Mouse (Mus musculus): ENCODE results near the gene Kat2a. TPM values are rescaled to one million over a fixed set of nuclear protein-coding genes. Genes with fewer than 3 reads are reported as not detected.

The Kat2a gene
- polyA plus RNA-seq, 1 experiment from 2014 or later, result 20.9 TPM

DNA sequence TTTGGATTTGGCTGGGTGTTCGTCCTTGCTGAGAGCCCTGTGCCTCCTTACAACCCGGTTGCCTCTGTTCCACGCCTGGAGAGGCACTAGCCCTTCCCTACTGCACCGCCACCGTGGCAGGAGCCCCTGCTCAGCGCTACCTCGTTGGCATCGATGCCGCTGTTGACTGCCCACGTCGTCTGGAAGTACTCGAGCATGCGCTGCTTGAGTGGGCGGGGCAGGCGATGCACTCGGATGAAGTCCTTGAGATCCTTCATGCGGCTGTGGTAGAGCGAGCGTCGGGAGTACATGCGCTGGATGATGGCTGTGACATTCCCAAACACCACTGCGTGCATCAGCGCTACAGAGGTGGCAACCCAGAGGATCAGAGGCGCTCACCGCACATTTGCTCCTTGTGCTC is 37.2 kb upstream of the Kat2a start:
- no peak overlapping the region for H3K9ac ChIP-seq
- no peak for DNase-seq
- H3K9me3 ChIP-seq (replicated peaks), result no peaks in the 10 kb centered on the region
- ATAC-seq (ENCODE audit: low read depth), result no peak
- H3K4me2 ChIP-seq, result no peak overlapping the region
- peaks cover 23% of the 10 kb centered on the region for H3K4me1 ChIP-seq (replicated peaks)
- WGBS (ENCODE audit: insufficient replicate concordance), result 32% methylated on average over 25 of the region's 25 CpGs
- no peak overlapping the region for H3K4me3 ChIP-seq (replicated peaks)
- H3K36me3 ChIP-seq, result no peaks in the 10 kb centered on the region
- peaks cover 71% of the 10 kb centered on the region for H3K27me3 ChIP-seq
- no peak overlapping the region for H3K27ac ChIP-seq

- Histone ChIP-seq H3K4me2 (no peak overlapping the region), H3K4me1 (replicated peaks) (peaks cover 23% of the 10 kb centered on the region), H3K4me3 (replicated peaks) (no peak overlapping the region), H3K9me3 (replicated peaks) (no peaks in the 10 kb centered on the region), H3K27ac (no peak overlapping the region), H3K27me3 (peaks cover 67% of the 10 kb centered on the region), H3K36me3 (no peaks in the 10 kb centered on the region), H3K9ac (no peak overlapping the region)
- ATAC-seq (ENCODE audit: low read depth) (no peak), DNase-seq (no peak)
- 35% methylated on average over 4 of the region's 4 CpGs for WGBS (ENCODE audit: insufficient replicate concordance)
Measured at GRCm38 (mm10) chr11:100748620-100749019, 36.4 kb upstream of the Kat2a start.

DNA sequence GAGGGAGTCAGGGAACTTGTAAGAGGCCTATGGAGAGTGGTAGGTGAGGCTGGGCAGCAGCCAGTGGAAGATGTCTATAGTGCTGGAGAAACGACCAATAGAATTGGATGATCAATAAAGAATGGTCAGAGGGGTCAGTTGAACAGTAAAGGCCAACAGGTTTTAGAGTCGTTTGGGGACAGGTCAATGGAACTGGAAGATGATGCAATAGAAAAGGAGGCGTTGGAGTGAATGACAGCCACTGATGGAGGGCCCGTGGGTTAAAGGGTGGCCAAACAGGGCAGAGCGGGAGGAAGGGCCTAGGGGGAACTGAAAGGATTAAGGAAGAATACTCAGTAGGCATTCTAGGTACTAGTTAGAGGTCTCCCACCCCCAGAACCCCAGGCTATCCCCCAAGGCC is 34.8 kb upstream of the Kat2a start:
- Histone ChIP-seq H3K36me3 (no peaks in the 10 kb centered on the region), H3K9me3 (replicated peaks) (no peaks in the 10 kb centered on the region), H3K27me3 (peaks cover 56% of the 10 kb centered on the region), H3K4me1 (replicated peaks) (peaks cover 23% of the 10 kb centered on the region), H3K9ac (no peak overlapping the region), H3K27ac (no peak overlapping the region), H3K4me2 (no peak overlapping the region), H3K4me3 (replicated peaks) (no peak overlapping the region)
- DNase-seq (no peak), ATAC-seq (ENCODE audit: low read depth) (peak; percentile 58)
- WGBS (ENCODE audit: insufficient replicate concordance), result 50% methylated on average over 5 of the region's 5 CpGs

DNA sequence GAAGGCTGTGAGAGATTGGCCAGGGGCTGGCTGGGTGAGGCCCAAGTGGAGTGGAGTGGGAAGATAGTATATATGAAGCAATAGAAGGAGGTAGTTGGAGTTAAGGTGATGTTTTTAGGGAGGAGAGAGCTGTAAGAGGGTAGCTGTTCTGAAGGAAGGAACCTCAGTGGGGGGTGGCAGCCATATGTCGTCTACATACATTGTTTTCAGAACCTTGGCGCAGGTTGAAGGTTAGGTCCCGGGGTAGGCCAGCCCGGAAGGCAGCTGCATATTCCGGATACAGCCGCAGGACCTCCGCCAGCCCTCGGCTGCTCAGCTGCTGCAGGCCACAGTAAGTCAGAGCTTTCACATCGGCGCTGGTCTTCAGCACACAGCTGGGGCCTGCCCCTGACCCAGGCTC is 34.3 kb upstream of the Kat2a start:
- no peak overlapping the region for H3K27ac ChIP-seq

DNA sequence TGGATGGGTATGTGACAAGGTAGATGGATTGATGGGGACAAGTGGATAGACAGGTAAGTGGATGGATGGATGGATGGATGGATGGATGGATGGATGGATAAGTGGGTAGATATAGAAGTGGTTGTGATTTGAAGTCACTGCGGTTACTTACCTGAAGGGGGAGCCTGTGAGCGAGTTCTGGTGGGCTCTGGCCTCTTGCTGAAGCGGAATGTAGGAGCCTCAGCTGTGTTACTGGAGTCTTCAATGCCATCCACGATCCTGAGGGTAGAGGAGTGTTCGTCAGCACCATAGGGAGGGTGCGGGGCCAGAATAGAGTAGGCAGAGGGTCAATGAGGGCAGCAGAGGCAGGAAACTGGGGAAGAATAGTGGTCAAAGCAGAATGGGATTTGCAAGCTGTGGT is 32.8 kb upstream of the Kat2a start:
- no peak overlapping the region for H3K9ac ChIP-seq
- peaks cover 45% of the 10 kb centered on the region for H3K27me3 ChIP-seq
- H3K4me1 ChIP-seq (replicated peaks), result peaks cover 24% of the 10 kb centered on the region
- H3K9me3 ChIP-seq (replicated peaks), result no peaks in the 10 kb centered on the region
- H3K4me3 ChIP-seq (replicated peaks), result no peak overlapping the region
- H3K27ac ChIP-seq, result no peak overlapping the region
- peak; percentile 38 for DNase-seq
- no peak for ATAC-seq (ENCODE audit: low read depth)
- H3K36me3 ChIP-seq, result no peaks in the 10 kb centered on the region
- no peak overlapping the region for H3K4me2 ChIP-seq
- 14% methylated on average over 6 of the region's 6 CpGs for WGBS (ENCODE audit: insufficient replicate concordance)

More for the DNA sequence above, 34.3 kb upstream of the Kat2a start:
- Histone ChIP-seq H3K4me3 (replicated peaks) (no peak overlapping the region), H3K27me3 (peaks cover 50% of the 10 kb centered on the region), H3K9me3 (replicated peaks) (no peaks in the 10 kb centered on the region), H3K4me2 (no peak overlapping the region), H3K9ac (no peak overlapping the region), H3K36me3 (no peaks in the 10 kb centered on the region), H3K4me1 (replicated peaks) (peaks cover 23% of the 10 kb centered on the region)
- no peak for ATAC-seq (ENCODE audit: low read depth)
- DNase-seq, result no peak
- WGBS (ENCODE audit: insufficient replicate concordance), result 78% methylated on average over 10 of the region's 10 CpGs

- no peak overlapping the region for H3K9ac ChIP-seq
- peaks cover 31% of the 10 kb centered on the region for H3K4me1 ChIP-seq (replicated peaks)
- 71% methylated on average over 6 of the region's 6 CpGs for WGBS (ENCODE audit: insufficient replicate concordance)
- no peak overlapping the region for H3K27ac ChIP-seq
- DNase-seq, result no peak
- H3K4me2 ChIP-seq, result no peak overlapping the region
- H3K9me3 ChIP-seq (replicated peaks), result no peaks in the 10 kb centered on the region
- peaks cover 12% of the 10 kb centered on the region; the same call in 1 of the 2 replicates for H3K27me3 ChIP-seq
- H3K36me3 ChIP-seq, result no peaks in the 10 kb centered on the region
- ATAC-seq (ENCODE audit: low read depth), result no peak
- H3K4me3 ChIP-seq (replicated peaks), result no peak overlapping the region
Measured at GRCm38 (mm10) chr11:100741348-100741747, 29.1 kb upstream of the Kat2a start.

GRCm38 (mm10) chr11:100738749-100739148 is 26.5 kb upstream of the Kat2a start:
- 24% methylated on average over 5 of the region's 5 CpGs for WGBS (ENCODE audit: insufficient replicate concordance)
- Histone ChIP-seq H3K9ac (peak overlapping the region; percentile 69), H3K4me1 (replicated peaks) (peaks cover 52% of the 10 kb centered on the region), H3K4me3 (replicated peaks) (peak overlapping the region; percentile 99), H3K27ac (peak overlapping the region; percentile 84), H3K27me3 (no peaks in the 10 kb centered on the region), H3K4me2 (peak overlapping the region; percentile 77), H3K36me3 (peaks cover 15% of the 10 kb centered on the region), H3K9me3 (replicated peaks) (no peaks in the 10 kb centered on the region)
- ATAC-seq (ENCODE audit: low read depth) (no peak), DNase-seq (no peak)

DNA sequence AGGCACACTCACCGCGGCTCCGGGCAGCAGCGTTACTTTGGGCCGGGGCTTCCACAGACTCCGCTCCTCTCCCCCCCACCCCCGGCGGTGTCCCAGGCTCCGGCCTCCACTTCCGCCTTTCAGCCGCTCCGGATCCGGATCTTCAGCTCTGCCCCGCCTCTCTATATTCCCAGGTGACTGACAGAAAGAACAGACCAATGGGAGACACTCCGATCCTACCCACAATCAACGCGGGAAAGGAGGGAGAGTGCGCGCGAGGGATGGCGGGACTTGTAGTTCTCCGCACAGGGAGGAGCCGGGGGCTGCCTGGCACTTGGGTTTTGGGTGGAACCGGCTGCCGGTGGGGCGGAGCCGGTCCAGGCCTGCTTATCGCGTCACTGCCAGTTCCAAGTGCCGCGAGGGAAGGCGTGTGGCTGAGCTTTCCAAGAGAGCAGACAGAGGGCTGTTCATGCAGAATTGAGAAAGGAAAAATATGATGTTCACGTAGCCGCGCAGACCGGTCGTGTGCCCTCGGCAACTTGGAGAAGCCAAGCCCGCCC is 25.9 kb upstream of the Kat2a start, which contains the start of gene Rab5c:
TSS of gene Rab5c (minus strand) at position 150 of the 539 bp plus-strand sequence.
- H3K27me3 ChIP-seq, result no peaks in the 10 kb centered on the region
- H3K4me2 ChIP-seq, result peak within 1 kb of the TSS; percentile 98
- peak within 1 kb of the TSS; percentile 99 for H3K9ac ChIP-seq
- peak; percentile 100 for DNase-seq
- ATAC-seq (ENCODE audit: low read depth), result peak; percentile 95
- H3K9me3 ChIP-seq (replicated peaks), result no peaks in the 10 kb centered on the region
- H3K4me1 ChIP-seq (replicated peaks), result peaks cover 58% of the 10 kb centered on the region
- peak within 1 kb of the TSS; percentile 97 for H3K27ac ChIP-seq
- H3K36me3 ChIP-seq, result peaks cover 20% of the 10 kb centered on the region
- WGBS (ENCODE audit: insufficient replicate concordance), result under 1% methylated on average over 39 of the region's 39 CpGs
- H3K4me3 ChIP-seq (replicated peaks), result peak within 1 kb of the TSS; percentile 99

DNA sequence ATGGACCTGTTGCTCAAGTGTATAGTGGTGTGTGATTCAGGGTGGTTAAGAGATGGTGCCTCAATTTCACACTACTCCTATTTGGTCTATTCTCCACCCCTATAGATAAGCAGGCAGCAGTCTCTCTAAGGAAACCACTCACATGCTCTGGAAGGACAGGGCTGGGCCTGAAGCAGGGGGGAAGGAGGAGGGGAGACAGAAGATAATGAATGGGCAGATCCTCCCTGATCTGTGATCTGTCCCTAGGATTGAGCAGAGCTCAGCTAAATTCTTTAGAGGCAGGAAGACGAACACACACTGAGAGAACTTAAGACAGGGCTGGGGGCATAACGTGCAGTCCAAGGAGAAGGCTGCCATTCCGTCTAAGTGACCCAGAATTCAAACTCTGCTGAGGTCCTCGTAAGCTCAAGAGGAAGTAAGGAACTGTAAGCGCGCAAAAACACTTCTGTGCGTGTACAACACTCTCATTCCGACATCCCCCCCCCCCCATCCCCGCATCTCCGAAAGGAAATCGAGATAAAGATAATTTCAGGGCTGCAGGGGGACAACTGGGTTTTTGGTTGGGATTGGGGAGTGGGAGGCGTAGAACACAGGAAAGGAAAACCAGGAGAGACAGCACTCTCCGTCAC is 25.0 kb upstream of the Kat2a start:
- peaks cover 68% of the 10 kb centered on the region for H3K4me1 ChIP-seq (replicated peaks)
- H3K4me2 ChIP-seq, result peak overlapping the region; percentile 98
- no peaks in the 10 kb centered on the region for H3K9me3 ChIP-seq (replicated peaks)
- no peaks in the 10 kb centered on the region for H3K27me3 ChIP-seq
- under 1% methylated on average over 13 of the region's 13 CpGs for WGBS (ENCODE audit: insufficient replicate concordance)
- H3K27ac ChIP-seq, result peak overlapping the region; percentile 97
- H3K36me3 ChIP-seq, result peaks cover 29% of the 10 kb centered on the region
- peak overlapping the region; percentile 99 for H3K9ac ChIP-seq
- peak overlapping the region; percentile 99 for H3K4me3 ChIP-seq (replicated peaks)
- ATAC-seq (ENCODE audit: low read depth) (peak; percentile 73), DNase-seq (peak; percentile 77)

- Histone ChIP-seq H3K27me3 (no peaks in the 10 kb centered on the region), H3K27ac (peak overlapping the region; percentile 97), H3K9me3 (replicated peaks) (no peaks in the 10 kb centered on the region), H3K36me3 (peaks cover 34% of the 10 kb centered on the region), H3K4me1 (replicated peaks) (peaks cover 72% of the 10 kb centered on the region), H3K4me3 (replicated peaks) (peak overlapping the region; percentile 99), H3K4me2 (peak overlapping the region; percentile 98), H3K9ac (peak overlapping the region; percentile 99)
- no peak for ATAC-seq (ENCODE audit: low read depth)
- 37% methylated on average over 4 of the region's 4 CpGs for WGBS (ENCODE audit: insufficient replicate concordance)
- DNase-seq, result no peak
Measured at GRCm38 (mm10) chr11:100736746-100737080, 24.4 kb upstream of the Kat2a start.

DNA sequence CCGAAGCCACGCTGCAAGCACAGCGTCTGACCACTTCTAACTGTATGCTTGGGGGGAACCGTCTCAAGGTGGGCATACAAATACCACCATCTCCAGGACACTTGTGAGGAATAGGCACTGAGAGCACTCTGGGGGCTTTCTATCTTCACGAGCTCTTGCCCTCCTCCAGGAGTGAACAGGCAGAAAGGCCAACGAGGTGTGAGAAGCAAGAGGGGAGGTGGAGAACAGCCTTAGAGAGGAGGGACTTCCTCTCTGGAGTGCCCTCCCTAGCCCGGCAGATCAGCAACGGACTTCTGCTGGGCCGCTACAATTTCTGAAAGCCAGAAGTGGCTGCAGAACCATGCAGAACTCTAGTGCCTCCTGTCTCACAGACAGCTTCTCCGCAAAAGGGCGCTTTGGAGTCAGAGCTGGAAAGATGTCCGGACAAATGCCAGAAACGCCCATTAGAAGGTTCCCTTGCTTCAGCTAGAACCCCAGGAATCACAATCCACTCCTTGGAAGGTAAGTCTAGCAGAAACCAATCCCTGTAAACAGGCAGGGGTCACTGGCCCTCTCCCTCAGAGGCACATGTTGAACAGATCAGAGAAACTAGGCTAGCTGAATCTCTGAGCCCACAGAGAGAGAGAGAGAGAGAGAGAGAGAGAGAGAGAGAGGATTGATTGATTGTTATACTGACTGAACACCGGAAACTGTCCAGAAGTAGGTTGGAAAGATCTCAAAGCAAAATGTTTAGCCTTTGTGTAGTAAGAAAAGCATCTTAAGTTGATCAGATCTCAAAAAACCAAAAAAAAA is 23.9 kb upstream of the Kat2a start:
- no peaks in the 10 kb centered on the region for H3K27me3 ChIP-seq
- H3K9me3 ChIP-seq (replicated peaks), result no peaks in the 10 kb centered on the region
- H3K27ac ChIP-seq, result peak overlapping the region; percentile 97
- H3K36me3 ChIP-seq, result peaks cover 40% of the 10 kb centered on the region
- H3K4me1 ChIP-seq (replicated peaks), result peaks cover 78% of the 10 kb centered on the region
- H3K4me3 ChIP-seq (replicated peaks), result peak overlapping the region; percentile 99
- peak overlapping the region; percentile 98 for H3K4me2 ChIP-seq
- WGBS (ENCODE audit: insufficient replicate concordance), result 22% methylated on average over 14 of the region's 14 CpGs
- ATAC-seq (ENCODE audit: low read depth), result no peak
- DNase-seq, result no peak
- H3K9ac ChIP-seq, result peak overlapping the region; percentile 99

All from liver, embryonic 13.5 days (tissue).